Mouse (Mus musculus): Measurements from ENCODE around the gene Mfng.

DNA sequence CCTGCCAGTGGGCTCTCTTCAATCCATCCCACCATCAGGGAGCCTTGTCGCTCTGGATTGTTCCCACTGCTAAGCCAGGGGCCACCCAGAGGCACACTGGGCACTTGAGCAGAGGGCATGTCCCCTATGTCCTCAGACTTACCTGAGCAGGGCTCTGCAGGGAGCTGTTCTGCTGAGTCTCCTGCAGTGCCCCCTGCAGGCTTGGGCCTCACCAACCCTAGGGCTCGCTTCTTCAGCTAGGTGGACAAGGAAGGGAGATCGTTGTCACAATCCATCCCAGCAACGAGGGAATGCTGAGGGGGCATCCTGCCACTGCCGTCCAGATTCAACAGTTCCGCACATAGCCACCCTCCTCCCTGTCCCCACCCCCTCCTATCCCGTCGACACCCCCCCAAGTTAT is 6.0 kb upstream of the Mfng start:
- TF ChIP-seq CTCF (IDR thresholded peaks at IDR 0.05; ENCODE audit: control insufficient read depth, insufficient read depth, low read length), result peak; percentile 18; the same call in 1 of the 2 replicates
- no peak for TF ChIP-seq POLR2A (IDR thresholded peaks at IDR 0.05; ENCODE audit: borderline replicate concordance, control insufficient read depth, low read depth, low read length)

All from bone marrow, adult 2 months (tissue).